Mouse (Mus musculus): Measurements from ENCODE around the gene Nolc1. TPM values are rescaled to one million over a fixed set of nuclear protein-coding genes. Genes with fewer than 3 reads are reported as not detected.

The Nolc1 gene
- polyA plus RNA-seq, 1 experiment from 2014 or later, result 133 TPM

DNA sequence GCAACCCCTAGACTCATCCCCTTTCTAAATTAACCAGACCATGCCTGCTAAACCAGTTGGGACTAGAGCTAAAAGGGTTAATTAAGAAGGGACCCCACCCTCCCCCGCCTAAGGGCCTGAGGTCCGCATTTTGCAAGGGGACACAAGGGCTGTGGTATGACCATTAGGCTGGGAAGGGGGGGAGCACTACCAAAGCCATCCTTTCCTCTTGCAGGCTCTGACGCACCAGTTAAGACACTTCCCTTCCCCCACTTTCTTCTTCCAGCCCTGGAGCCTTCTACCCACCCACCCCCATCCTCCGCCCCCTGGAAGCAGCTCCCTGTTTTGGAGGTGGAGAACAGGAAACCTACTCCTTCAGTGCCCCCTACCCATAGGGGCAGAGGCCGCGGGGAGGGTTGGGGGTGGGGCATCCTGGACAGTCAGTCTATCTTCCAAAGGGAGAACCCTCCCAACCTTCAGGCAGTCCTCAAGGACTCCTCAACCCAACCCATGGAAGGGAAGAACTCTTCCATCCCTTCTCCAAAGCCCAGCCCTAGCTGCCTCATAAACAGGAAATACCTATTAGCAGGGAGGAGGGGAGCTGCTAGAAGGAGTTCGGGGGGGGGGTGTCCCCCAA lies 29.9 kb upstream of the Nolc1 start:
- H3K4me3 ChIP-seq (ENCODE audit: low read depth, low read length), result peak overlapping the region; percentile 78
- peak; percentile 27 for ATAC-seq (ENCODE audit: insufficient number of reproducible peaks, low FRiP score, low TSS enrichment, low read depth)
- H3K9me3 ChIP-seq (ENCODE audit: control insufficient read depth, low read length), result no peaks in the 10 kb centered on the region
- peak; percentile 63 for DNase-seq (ENCODE audit: low spot score)
- WGBS, result 0% methylated on average over 7 of the region's 7 CpGs
- peak overlapping the region; percentile 47 for H3K4me2 ChIP-seq (ENCODE audit: low read depth, severe bottlenecking)
- no peaks in the 10 kb centered on the region for H3K27me3 ChIP-seq (ENCODE audit: control insufficient read depth, insufficient read depth, low read length)
- peaks cover 29% of the 10 kb centered on the region for H3K4me1 ChIP-seq (ENCODE audit: control insufficient read depth, insufficient read depth, low read length)
- peak overlapping the region; percentile 97 for H3K9ac ChIP-seq (ENCODE audit: low read length)
- H3K36me3 ChIP-seq (ENCODE audit: control insufficient read depth, insufficient read depth, low read length), result no peaks in the 10 kb centered on the region
- peak overlapping the region; percentile 94 for H3K27ac ChIP-seq (replicated peaks; ENCODE audit: low read depth, low read length)

DNA sequence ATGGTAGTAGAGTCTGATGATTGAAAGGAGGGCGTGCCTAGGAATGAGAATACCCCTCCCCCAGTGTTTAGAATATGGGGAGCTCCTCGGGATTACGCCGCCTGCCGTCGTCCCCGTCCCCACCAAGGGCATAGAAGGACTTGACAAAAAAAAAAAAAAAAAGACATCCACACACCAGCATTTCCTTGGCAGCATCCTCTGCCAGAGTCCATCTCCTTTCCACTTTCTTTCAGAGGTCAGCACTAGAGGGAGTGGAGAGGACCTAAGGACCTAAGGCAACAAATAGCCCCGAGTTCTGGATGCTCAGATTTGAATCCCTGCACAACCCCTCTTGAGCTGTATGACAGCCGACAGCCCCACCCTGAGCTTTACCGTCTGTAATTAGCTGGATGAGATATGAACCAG lies 29.0 kb upstream of the Nolc1 start:
- Histone ChIP-seq H3K36me3 (ENCODE audit: control insufficient read depth, insufficient read depth, low read length) (no peaks in the 10 kb centered on the region), H3K9me3 (ENCODE audit: control insufficient read depth, low read length) (no peaks in the 10 kb centered on the region), H3K27ac (replicated peaks; ENCODE audit: low read depth, low read length) (0 out of 2 replicates have a peak overlapping the region, but pooled peaks have one; percentile 33), H3K9ac (ENCODE audit: low read length) (no peak overlapping the region), H3K4me2 (ENCODE audit: low read depth, severe bottlenecking) (peak overlapping the region; percentile 7; the same call in 1 of the 2 replicates), H3K4me3 (ENCODE audit: low read depth, low read length) (no peak overlapping the region), H3K27me3 (ENCODE audit: control insufficient read depth, insufficient read depth, low read length) (no peaks in the 10 kb centered on the region), H3K4me1 (ENCODE audit: control insufficient read depth, insufficient read depth, low read length) (peaks cover 24% of the 10 kb centered on the region)
- DNase-seq (ENCODE audit: low spot score), result no peak
- 7% methylated on average over 10 of the region's 10 CpGs for WGBS
- ATAC-seq (ENCODE audit: insufficient number of reproducible peaks, low FRiP score, low TSS enrichment, low read depth), result no peak

DNA sequence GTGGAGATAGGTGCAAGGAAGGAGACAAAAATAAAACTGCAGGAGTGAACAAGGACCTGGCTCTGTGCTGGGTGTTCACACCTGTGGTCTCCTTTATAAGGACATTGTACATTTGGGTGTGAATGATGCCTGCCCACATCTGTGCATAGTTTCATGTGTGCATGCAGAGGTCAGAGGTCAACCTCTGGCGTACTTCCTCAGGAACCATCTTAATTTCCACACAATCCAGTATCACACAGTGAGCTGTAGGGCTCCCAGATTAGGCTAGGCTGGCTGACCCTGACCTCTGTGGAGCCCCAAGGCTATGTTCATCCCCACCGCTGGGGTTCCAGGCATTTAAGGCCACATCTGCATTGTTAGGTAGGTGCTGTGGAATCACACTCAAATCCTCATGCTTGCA lies 28.2 kb upstream of the Nolc1 start:
- H3K9ac ChIP-seq (ENCODE audit: low read length), result no peak overlapping the region
- peaks cover 18% of the 10 kb centered on the region for H3K4me1 ChIP-seq (ENCODE audit: control insufficient read depth, insufficient read depth, low read length)
- H3K4me3 ChIP-seq (ENCODE audit: low read depth, low read length), result no peak overlapping the region
- no peaks in the 10 kb centered on the region for H3K36me3 ChIP-seq (ENCODE audit: control insufficient read depth, insufficient read depth, low read length)
- DNase-seq (ENCODE audit: low spot score), result no peak
- no peaks in the 10 kb centered on the region for H3K9me3 ChIP-seq (ENCODE audit: control insufficient read depth, low read length)
- no peaks in the 10 kb centered on the region for H3K27me3 ChIP-seq (ENCODE audit: control insufficient read depth, insufficient read depth, low read length)
- no peak overlapping the region for H3K4me2 ChIP-seq (ENCODE audit: low read depth, severe bottlenecking)
- H3K27ac ChIP-seq (replicated peaks; ENCODE audit: low read depth, low read length), result no peak overlapping the region
- 31% methylated on average over 2 of the region's 2 CpGs for WGBS
- ATAC-seq (ENCODE audit: insufficient number of reproducible peaks, low FRiP score, low TSS enrichment, low read depth), result no peak

DNA sequence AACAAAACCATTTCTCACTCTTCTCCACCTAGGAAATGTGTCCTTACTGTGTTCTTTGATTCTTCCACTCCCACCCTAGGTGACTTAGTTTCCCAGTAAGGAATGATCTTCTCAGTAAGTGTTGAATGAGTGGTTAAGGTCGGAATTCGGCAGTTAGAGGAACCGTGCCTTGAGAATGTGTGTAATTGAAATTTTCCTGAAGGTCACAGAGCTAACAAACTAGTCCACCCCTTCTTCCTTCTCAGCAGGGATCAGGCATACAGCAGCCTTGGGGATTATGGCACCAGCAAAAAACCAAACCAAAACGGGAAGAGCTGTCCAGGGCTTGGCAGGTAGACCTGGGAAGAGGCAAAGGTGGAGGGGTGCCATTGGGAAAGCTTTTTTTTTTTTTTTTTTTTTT lies 26.5 kb upstream of the Nolc1 start:
- H3K9ac ChIP-seq (ENCODE audit: low read length), result no peak overlapping the region
- no peaks in the 10 kb centered on the region for H3K36me3 ChIP-seq (ENCODE audit: control insufficient read depth, insufficient read depth, low read length)
- ATAC-seq (ENCODE audit: insufficient number of reproducible peaks, low FRiP score, low TSS enrichment, low read depth) (no peak), DNase-seq (ENCODE audit: low spot score) (no peak)
- peaks cover 5% of the 10 kb centered on the region for H3K4me1 ChIP-seq (ENCODE audit: control insufficient read depth, insufficient read depth, low read length)
- WGBS, result 64% methylated on average over 4 of the region's 4 CpGs
- no peak overlapping the region for H3K4me3 ChIP-seq (ENCODE audit: low read depth, low read length)
- no peak overlapping the region for H3K4me2 ChIP-seq (ENCODE audit: low read depth, severe bottlenecking)
- no peaks in the 10 kb centered on the region for H3K9me3 ChIP-seq (ENCODE audit: control insufficient read depth, low read length)
- no peaks in the 10 kb centered on the region for H3K27me3 ChIP-seq (ENCODE audit: control insufficient read depth, insufficient read depth, low read length)
- H3K27ac ChIP-seq (replicated peaks; ENCODE audit: low read depth, low read length), result no peak overlapping the region

DNA sequence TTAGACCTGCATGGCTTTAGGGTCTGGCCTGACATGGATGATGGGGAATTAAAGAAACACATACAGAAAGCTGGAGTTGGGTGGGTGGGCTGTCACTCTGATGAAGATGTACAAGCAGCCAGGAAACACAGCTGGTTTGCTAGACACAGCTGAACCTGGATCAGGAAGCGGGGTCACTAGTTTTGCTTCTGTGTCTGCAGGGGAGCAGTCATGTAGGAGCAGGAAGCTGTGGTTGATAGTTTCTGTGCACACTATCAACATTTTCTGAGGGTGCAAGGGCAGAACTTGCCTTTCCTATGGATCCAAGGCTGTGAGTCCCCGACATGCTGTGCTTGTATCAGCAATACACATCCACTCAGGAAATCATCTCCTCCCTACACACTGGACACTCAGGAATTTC lies 25.2 kb upstream of the Nolc1 start:
- Histone ChIP-seq H3K9me3 (ENCODE audit: control insufficient read depth, low read length) (no peaks in the 10 kb centered on the region), H3K27ac (replicated peaks; ENCODE audit: low read depth, low read length) (no peak overlapping the region), H3K4me3 (ENCODE audit: low read depth, low read length) (no peak overlapping the region), H3K27me3 (ENCODE audit: control insufficient read depth, insufficient read depth, low read length) (no peaks in the 10 kb centered on the region), H3K4me2 (ENCODE audit: low read depth, severe bottlenecking) (no peak overlapping the region), H3K9ac (ENCODE audit: low read length) (no peak overlapping the region), H3K4me1 (ENCODE audit: control insufficient read depth, insufficient read depth, low read length) (peaks cover 4% of the 10 kb centered on the region), H3K36me3 (ENCODE audit: control insufficient read depth, insufficient read depth, low read length) (no peaks in the 10 kb centered on the region)
- 75% methylated on average over 2 of the region's 2 CpGs for WGBS
- ATAC-seq (ENCODE audit: insufficient number of reproducible peaks, low FRiP score, low TSS enrichment, low read depth) (no peak), DNase-seq (ENCODE audit: low spot score) (no peak)

DNA sequence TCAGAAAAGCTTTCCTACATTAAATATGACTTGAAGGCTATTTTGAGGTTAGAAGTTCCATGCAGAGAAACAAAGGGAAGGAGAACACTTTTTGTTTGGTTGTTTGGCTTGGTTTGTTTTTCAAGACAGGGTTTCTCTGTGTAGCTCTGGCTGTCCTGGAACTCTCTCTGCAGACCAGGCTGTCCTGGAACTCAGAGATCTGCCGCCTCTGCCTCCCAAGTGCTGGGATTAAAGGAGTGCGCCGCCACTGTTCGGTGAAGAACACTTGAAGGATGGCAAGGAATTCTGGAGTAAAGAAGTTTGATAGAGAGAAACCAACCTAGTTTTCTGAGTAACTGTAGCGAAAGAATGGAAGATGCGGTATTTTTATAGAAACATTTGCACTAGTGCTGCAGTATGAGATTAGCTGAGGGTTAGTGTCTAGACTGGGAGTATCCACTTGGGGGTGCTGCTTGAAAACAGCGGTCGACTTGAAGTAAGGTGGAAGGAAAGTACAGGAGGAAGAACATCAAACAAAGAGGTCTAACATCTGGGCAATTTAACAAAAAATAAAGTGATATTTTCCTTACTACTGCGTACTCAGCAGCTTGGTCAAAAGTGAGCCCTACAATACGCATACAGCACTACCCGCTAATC lies 19.8 kb upstream of the Nolc1 start:
- no peaks in the 10 kb centered on the region for H3K27me3 ChIP-seq (ENCODE audit: control insufficient read depth, insufficient read depth, low read length)
- H3K4me2 ChIP-seq (ENCODE audit: low read depth, severe bottlenecking), result peak overlapping the region; percentile 30; the same call in 1 of the 2 replicates
- WGBS, result under 1% methylated on average over 11 of the region's 11 CpGs
- H3K9ac ChIP-seq (ENCODE audit: low read length), result 0 out of 2 replicates have a peak overlapping the region, but pooled peaks have one; percentile 32
- ATAC-seq (ENCODE audit: insufficient number of reproducible peaks, low FRiP score, low TSS enrichment, low read depth) (peak; percentile 63), DNase-seq (ENCODE audit: low spot score) (peak; percentile 57)
- H3K36me3 ChIP-seq (ENCODE audit: control insufficient read depth, insufficient read depth, low read length), result no peaks in the 10 kb centered on the region
- H3K27ac ChIP-seq (replicated peaks; ENCODE audit: low read depth, low read length), result no peak overlapping the region
- H3K4me3 ChIP-seq (ENCODE audit: low read depth, low read length), result peak overlapping the region; percentile 89
- H3K9me3 ChIP-seq (ENCODE audit: control insufficient read depth, low read length), result no peaks in the 10 kb centered on the region
- 0 out of 2 replicates have a peak, but pooled peaks cover 6% of the 10 kb centered on the region for H3K4me1 ChIP-seq (ENCODE audit: control insufficient read depth, insufficient read depth, low read length)

DNA sequence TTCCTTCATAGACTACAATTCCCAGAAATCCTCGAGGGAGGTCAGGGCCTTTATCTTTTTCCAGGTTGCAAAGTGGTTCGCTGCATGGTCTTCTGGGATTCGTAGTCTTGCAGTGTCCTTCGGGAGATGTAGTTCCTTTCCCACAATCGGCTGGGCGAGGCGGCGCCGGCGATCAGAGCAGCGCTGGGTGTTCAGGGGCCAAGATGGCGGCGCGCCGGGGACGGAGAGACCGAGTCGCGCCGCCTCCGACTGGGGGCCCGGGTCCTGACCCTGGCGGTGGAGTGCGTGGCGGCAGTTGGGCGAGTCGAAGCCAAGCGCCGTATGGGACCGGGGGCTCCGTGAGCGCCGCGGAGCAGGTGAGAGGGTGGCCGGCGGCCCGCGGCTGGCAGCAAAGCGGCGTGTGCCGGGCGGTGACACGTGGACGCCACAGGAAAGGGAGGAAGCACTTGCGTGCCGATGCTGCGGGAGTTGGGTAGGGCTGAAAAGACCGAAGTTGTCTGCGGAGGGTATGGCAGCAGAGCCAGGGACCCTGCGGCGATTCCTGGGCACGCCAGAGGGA lies 19.2 kb upstream of the Nolc1 start:
- ATAC-seq (ENCODE audit: insufficient number of reproducible peaks, low FRiP score, low TSS enrichment, low read depth) (peak; percentile 88), DNase-seq (ENCODE audit: low spot score) (peak; percentile 95)
- Histone ChIP-seq H3K9ac (ENCODE audit: low read length) (peak overlapping the region; percentile 87), H3K4me3 (ENCODE audit: low read depth, low read length) (peak overlapping the region; percentile 89), H3K4me2 (ENCODE audit: low read depth, severe bottlenecking) (peak overlapping the region; percentile 73), H3K27ac (replicated peaks; ENCODE audit: low read depth, low read length) (peak overlapping the region; percentile 80), H3K4me1 (ENCODE audit: control insufficient read depth, insufficient read depth, low read length) (0 out of 2 replicates have a peak, but pooled peaks cover 6% of the 10 kb centered on the region), H3K27me3 (ENCODE audit: control insufficient read depth, insufficient read depth, low read length) (no peaks in the 10 kb centered on the region), H3K36me3 (ENCODE audit: control insufficient read depth, insufficient read depth, low read length) (peaks cover under 1% of the 10 kb centered on the region; the same call in 1 of the 2 replicates), H3K9me3 (ENCODE audit: control insufficient read depth, low read length) (no peaks in the 10 kb centered on the region)
- under 1% methylated on average over 52 of the region's 52 CpGs for WGBS

DNA sequence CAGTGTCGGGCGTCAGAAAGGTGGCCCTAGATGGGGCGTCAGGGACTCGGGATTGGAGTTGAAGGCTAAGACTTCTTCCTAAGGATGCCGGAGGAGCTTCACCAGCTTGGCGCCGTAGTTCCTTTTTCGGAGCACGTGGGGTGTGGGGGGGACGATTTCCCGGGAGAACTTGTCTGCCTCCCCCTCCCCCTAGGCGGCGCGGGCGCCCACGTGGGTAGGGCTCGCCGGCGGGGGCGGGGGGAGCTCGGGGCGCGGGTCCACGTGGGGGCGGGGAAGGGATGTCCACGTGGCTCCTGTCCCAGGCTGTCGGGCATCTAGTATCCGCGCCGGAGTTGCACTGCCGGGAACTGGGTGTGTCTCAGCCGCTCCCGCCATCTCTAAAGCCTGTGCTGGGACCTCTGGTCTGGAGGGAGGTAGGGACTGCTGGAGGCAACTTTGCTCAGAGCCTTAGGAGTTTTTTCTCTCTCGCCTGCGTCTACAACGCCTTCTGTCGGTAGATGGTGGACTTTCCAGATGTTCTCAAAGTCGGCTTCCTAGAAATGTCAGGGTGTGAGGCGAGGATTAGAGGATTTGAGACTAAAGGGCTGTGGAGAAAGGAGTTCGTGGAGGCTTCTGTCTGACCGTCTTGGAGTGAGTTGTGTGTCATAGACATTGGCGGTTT lies 18.6 kb upstream of the Nolc1 start:
- under 1% methylated on average over 39 of the region's 42 CpGs for WGBS
- ATAC-seq (ENCODE audit: insufficient number of reproducible peaks, low FRiP score, low TSS enrichment, low read depth) (peak; percentile 81), DNase-seq (ENCODE audit: low spot score) (peak; percentile 89)
- Histone ChIP-seq H3K4me1 (ENCODE audit: control insufficient read depth, insufficient read depth, low read length) (0 out of 2 replicates have a peak, but pooled peaks cover 6% of the 10 kb centered on the region), H3K9me3 (ENCODE audit: control insufficient read depth, low read length) (no peaks in the 10 kb centered on the region), H3K4me3 (ENCODE audit: low read depth, low read length) (peak overlapping the region; percentile 89), H3K36me3 (ENCODE audit: control insufficient read depth, insufficient read depth, low read length) (peaks cover 5% of the 10 kb centered on the region; the same call in 1 of the 2 replicates), H3K9ac (ENCODE audit: low read length) (peak overlapping the region; percentile 87), H3K27ac (replicated peaks; ENCODE audit: low read depth, low read length) (peak overlapping the region; percentile 80), H3K4me2 (ENCODE audit: low read depth, severe bottlenecking) (peak overlapping the region; percentile 73), H3K27me3 (ENCODE audit: control insufficient read depth, insufficient read depth, low read length) (no peaks in the 10 kb centered on the region)
